Mouse (Mus musculus) megakaryocyte, embryonic 14.5 days (primary cell): ENCODE data around the gene BC037034. TPM values are rescaled to one million over a fixed set of nuclear protein-coding genes. Genes with fewer than 3 reads are reported as not detected.

Experiments used
- H3K27me3 ChIP-seq: replicated peaks from 2 replicates; pipeline ENCODE3; 2012; ENCODE audit warnings: inconsistent platforms
- H3K36me3 ChIP-seq: replicated peaks from 2 replicates; pipeline ENCODE3; 2012; ENCODE audit warnings: low read length, inconsistent platforms, mixed read lengths
- H3K4me1 ChIP-seq: 2 replicates; pipeline ENCODE4 v1.6.1; 2012; ENCODE audit warnings: inconsistent platforms
- H3K4me3 ChIP-seq: replicated peaks from 2 replicates; pipeline ENCODE3; 2012; ENCODE audit warnings: moderate library complexity, mild to moderate bottlenecking, inconsistent platforms
- H3K9me3 ChIP-seq: 2 replicates; pipeline ENCODE4 v1.6.1; 2012; ENCODE audit warnings: inconsistent platforms
- FLI1 ChIP-seq: IDR thresholded peaks from 2 replicates; pipeline ENCODE4 v1.6.1; 2012; ENCODE audit warnings: low read length, inconsistent platforms, mixed read lengths
- GATA1 ChIP-seq: IDR thresholded peaks from 3 replicates; pipeline ENCODE4 v1.6.1; 2012; ENCODE audit warnings: mixed read lengths, low read length, inconsistent platforms, borderline replicate concordance
- polyA plus RNA-seq: library from polyadenylated mRNA; stranded (reverse); fragments of >175 nt; gene quantifications from 2 replicates; pipeline ENCODE4 v1.2.3, GENCODE M21; 2012; ENCODE audit warnings: low replicate concordance; ENCODE audit not compliant: insufficient read depth

Gene BC037034
- polyA plus RNA-seq, 1 experiment, result 49.9 TPM

GRCm38 (mm10) chr5:138279585-138280424, 16.0 kb upstream of the BC037034 start, which contains the start of the genes Gm43720, Gpc2 and Stag3:
Gene Gm43720, minus strand, starts transcription at chr5:138279958.
Gene Gpc2, minus strand, starts transcription at chr5:138280005.
Gene Stag3, plus strand, starts transcription at chr5:138280240.
- TF ChIP-seq GATA1 (no peak), FLI1 (no peak)
- H3K36me3 ChIP-seq, result no peaks in the 10 kb centered on the region
- H3K4me3 ChIP-seq, result peak within 1 kb of the TSS; percentile 92
- peaks cover 32% of the 10 kb centered on the region for H3K27me3 ChIP-seq
- H3K9me3 ChIP-seq, result peaks cover 10% of the 10 kb centered on the region
- H3K4me1 ChIP-seq, result peaks cover 66% of the 10 kb centered on the region

- no peak overlapping the region for H3K4me3 ChIP-seq
- H3K27me3 ChIP-seq, result peaks cover 40% of the 10 kb centered on the region
- peaks cover 10% of the 10 kb centered on the region for H3K9me3 ChIP-seq
- H3K4me1 ChIP-seq, result peaks cover 74% of the 10 kb centered on the region
- TF ChIP-seq GATA1 (no peak), FLI1 (no peak)
- no peaks in the 10 kb centered on the region for H3K36me3 ChIP-seq
Measured at GRCm38 (mm10) chr5:138277994-138278393, 14.2 kb upstream of the BC037034 start.

GRCm38 (mm10) chr5:138275216-138276050, 11.6 kb upstream of the BC037034 start:
- Histone ChIP-seq H3K36me3 (no peaks in the 10 kb centered on the region), H3K27me3 (peaks cover 56% of the 10 kb centered on the region), H3K4me3 (no peak overlapping the region), H3K9me3 (peaks cover 5% of the 10 kb centered on the region), H3K4me1 (peaks cover 80% of the 10 kb centered on the region)
- no peak for TF ChIP-seq GATA1
- no peak for TF ChIP-seq FLI1

- peaks cover 50% of the 10 kb centered on the region for H3K27me3 ChIP-seq
- no peak overlapping the region for H3K4me3 ChIP-seq
- H3K9me3 ChIP-seq, result no peaks in the 10 kb centered on the region
- TF ChIP-seq FLI1, result no peak
- TF ChIP-seq GATA1, result no peak
- peaks cover 67% of the 10 kb centered on the region for H3K4me1 ChIP-seq
- no peaks in the 10 kb centered on the region for H3K36me3 ChIP-seq
Measured at GRCm38 (mm10) chr5:138274186-138274585, 10.4 kb upstream of the BC037034 start.

- Histone ChIP-seq H3K27me3 (peaks cover 42% of the 10 kb centered on the region), H3K4me1 (peaks cover 50% of the 10 kb centered on the region), H3K36me3 (no peaks in the 10 kb centered on the region), H3K9me3 (no peaks in the 10 kb centered on the region), H3K4me3 (no peak within 1 kb of the TSS)
- no peak for TF ChIP-seq GATA1
- TF ChIP-seq FLI1, result no peak
Measured at GRCm38 (mm10) chr5:138272409-138272923, 8.6 kb upstream of the BC037034 start, which contains the start of gene Gal3st4. Gene Gal3st4, minus strand, starts transcription at chr5:138272840.

- peaks cover 4% of the 10 kb centered on the region for H3K36me3 ChIP-seq
- peaks cover 42% of the 10 kb centered on the region for H3K27me3 ChIP-seq
- peaks cover 38% of the 10 kb centered on the region for H3K4me1 ChIP-seq
- no peak overlapping the region for H3K4me3 ChIP-seq
- H3K9me3 ChIP-seq, result no peaks in the 10 kb centered on the region
- TF ChIP-seq GATA1 (no peak), FLI1 (no peak)
Measured at GRCm38 (mm10) chr5:138271232-138271631, 7.4 kb upstream of the BC037034 start.

GRCm38 (mm10) chr5:138268980-138269379, 5.1 kb upstream of the BC037034 start:
- peaks cover 34% of the 10 kb centered on the region for H3K27me3 ChIP-seq
- peaks cover 30% of the 10 kb centered on the region for H3K4me1 ChIP-seq
- H3K9me3 ChIP-seq, result no peaks in the 10 kb centered on the region
- no peak overlapping the region for H3K4me3 ChIP-seq
- TF ChIP-seq FLI1 (no peak), GATA1 (no peak)
- H3K36me3 ChIP-seq, result peaks cover 14% of the 10 kb centered on the region

- TF ChIP-seq FLI1, result no peak
- TF ChIP-seq GATA1, result no peak
- Histone ChIP-seq H3K27me3 (peaks cover 21% of the 10 kb centered on the region), H3K9me3 (no peaks in the 10 kb centered on the region), H3K4me3 (no peak overlapping the region), H3K36me3 (peaks cover 20% of the 10 kb centered on the region), H3K4me1 (peaks cover 41% of the 10 kb centered on the region)
Measured at GRCm38 (mm10) chr5:138267114-138267513, 3.3 kb upstream of the BC037034 start.

- Histone ChIP-seq H3K4me1 (peaks cover 44% of the 10 kb centered on the region), H3K4me3 (no peak overlapping the region), H3K36me3 (peaks cover 34% of the 10 kb centered on the region), H3K9me3 (no peaks in the 10 kb centered on the region), H3K27me3 (peaks cover 9% of the 10 kb centered on the region)
- TF ChIP-seq GATA1 (no peak), FLI1 (no peak)
Measured at GRCm38 (mm10) chr5:138265712-138266111, 1.9 kb upstream of the BC037034 start.

GRCm38 (mm10) chr5:138264207-138264578, 360 bp upstream of the BC037034 start:
- TF ChIP-seq FLI1 (no peak), GATA1 (no peak)
- Histone ChIP-seq H3K36me3 (peaks cover 49% of the 10 kb centered on the region), H3K4me3 (peak overlapping the region; percentile 95), H3K9me3 (no peaks in the 10 kb centered on the region), H3K4me1 (peaks cover 58% of the 10 kb centered on the region), H3K27me3 (no peaks in the 10 kb centered on the region)
